Mouse (Mus musculus) adrenal gland, postnatal 4 days (tissue): ENCODE data around the gene Atp8b3. TPM values are rescaled to one million over a fixed set of nuclear protein-coding genes. Genes with fewer than 3 reads are reported as not detected.

ENCODE experiments used
- DNase-seq, 2 experiments: peaks; one replicate each; pipeline ENCODE4 v3.0.0; 2021 to 2022; ENCODE audit warnings: low spot score in 2 of 2, mixed read lengths in 2 of 2
- total RNA-seq, 2 experiments: library from RNA; stranded (reverse); gene quantifications; 2 replicates each; pipeline ENCODE4 v1.2.3; 2021

Gene Atp8b3
- total RNA-seq, 2 experiments from 2014 or later, result 0.50 to 0.82 TPM

GRCm38 (mm10) chr10:80569664-80570066 is 30.7 kb upstream of the Atp8b3 start:
- no peak for DNase-seq

DNA sequence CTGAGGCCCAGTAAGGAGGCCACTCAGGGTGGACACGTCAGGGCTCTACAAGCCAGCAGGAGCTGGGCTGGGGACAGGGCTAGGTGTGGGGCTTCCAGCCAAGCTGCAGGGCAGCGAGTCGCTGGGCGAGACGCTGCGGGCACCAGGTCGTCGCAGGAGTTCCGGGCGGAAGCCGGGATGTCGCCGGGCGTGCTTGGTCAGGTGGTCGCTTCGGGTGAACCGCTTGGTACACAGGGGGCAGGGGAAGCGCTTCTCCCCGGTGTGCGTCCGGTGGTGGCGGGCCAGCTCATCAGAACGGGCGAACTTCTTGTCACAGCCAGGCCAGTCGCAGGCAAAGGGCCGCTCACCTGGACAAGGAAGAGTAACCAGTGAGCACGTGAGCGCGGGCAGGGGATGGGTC is 30.0 kb upstream of the Atp8b3 start:
- no peak for DNase-seq

DNA sequence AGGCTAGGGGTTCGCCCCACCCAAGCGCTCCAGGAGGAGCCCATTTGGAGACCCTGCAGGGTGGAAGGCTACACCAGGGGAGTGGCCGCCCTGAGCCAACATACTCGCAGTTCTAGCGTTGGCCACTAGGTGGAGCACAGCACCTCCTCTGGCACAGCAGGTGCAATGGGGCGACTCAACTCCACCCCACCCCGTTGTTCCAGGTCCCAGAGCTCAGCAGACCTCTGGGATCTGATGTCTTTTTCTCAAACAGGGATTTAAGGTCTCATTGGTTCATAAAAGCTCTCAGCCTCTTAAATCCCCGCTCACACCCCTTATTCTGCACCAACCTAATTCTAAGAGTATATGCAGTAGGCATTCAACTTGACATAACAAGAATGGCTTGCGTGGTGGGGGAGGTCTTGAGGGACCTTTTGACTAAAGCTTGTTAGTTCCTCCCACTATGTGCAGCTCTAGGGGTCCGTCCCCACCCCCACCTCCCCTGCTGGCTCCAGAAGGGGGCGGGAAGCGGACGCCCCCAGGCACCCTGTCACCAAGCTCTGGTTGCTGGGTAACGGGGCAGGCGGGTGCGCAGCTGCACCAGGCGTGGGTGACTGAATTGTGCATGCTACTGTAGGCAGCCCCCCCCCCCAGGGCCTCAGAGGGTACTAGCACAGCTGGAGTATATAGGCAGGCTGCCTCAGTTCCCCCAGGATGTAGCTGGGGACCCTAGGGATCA is 27.6 kb upstream of the Atp8b3 start:
- DNase-seq, result peak; percentile 71 to 78

DNA sequence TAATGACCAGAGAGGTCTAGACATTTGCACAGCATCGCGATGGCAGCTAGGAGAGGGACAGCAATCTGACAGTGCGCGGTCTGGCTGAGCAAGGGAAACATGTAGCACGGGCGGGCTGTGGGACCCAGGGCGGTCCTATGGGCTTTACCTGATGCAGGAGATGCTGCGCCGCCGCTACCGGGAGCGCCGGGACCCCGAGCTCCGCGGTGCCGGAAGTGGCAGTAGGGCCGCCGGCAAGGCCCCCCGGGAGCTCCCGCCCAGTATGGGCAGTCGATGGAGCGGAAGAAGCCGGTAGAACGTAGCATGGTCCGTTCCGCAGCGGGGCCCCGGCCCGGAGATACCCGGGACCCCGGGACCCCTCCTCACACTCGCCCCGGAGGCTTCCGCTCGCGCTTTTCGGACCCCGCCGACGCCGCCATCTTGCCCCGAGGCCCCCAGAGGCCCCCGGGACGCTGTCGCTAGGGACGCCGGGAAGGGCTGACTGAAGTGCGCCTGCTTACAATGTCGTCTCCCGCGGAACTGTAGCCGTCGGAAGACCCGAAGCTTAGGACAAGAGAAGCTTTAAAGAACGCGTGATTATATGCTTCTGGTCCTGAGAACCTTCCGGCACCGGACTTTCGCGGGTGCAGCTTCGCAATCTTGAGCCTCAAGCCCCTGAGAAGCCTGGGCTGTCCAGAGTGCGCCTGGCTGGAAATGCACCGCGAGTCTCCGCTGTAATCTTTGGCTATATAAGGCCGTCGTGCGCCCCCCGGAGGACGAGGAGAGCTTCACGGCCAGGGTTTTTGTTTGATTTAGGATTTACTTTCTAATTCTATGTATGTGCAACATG is 22.4 kb upstream of the Atp8b3 start, which contains the start of gene Rexo1:
Gene Rexo1, minus strand, starts transcription at position 445 of the 829 bp plus-strand sequence.
- peak; percentile 69 to 90 for DNase-seq

DNA sequence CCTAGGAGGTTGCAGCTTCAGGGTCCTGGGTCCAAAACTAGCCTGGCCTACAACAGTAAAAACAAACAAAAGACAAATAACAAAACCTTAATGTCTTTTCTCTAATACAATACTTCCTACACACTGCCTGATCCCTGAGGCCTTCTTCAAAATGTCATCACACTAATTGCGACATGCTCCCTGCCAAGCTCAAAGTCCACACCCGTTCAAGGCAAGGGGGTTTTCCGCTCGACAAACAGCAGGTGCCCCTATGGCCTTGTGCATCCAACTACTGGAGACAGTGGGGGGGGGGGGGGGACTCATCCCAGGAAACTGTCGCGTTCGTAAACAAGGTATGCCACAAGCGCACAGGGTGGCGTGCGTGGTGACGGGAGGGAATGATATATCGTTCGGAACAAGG is 21.7 kb upstream of the Atp8b3 start:
- DNase-seq, result no peak

GRCm38 (mm10) chr10:80559431-80559830 is 20.5 kb upstream of the Atp8b3 start:
- DNase-seq, result no peak

GRCm38 (mm10) chr10:80557346-80557965 is 18.5 kb upstream of the Atp8b3 start:
- peak; percentile 78 to 88 for DNase-seq

GRCm38 (mm10) chr10:80553997-80554396 is 15.1 kb upstream of the Atp8b3 start:
- DNase-seq, result no peak

DNA sequence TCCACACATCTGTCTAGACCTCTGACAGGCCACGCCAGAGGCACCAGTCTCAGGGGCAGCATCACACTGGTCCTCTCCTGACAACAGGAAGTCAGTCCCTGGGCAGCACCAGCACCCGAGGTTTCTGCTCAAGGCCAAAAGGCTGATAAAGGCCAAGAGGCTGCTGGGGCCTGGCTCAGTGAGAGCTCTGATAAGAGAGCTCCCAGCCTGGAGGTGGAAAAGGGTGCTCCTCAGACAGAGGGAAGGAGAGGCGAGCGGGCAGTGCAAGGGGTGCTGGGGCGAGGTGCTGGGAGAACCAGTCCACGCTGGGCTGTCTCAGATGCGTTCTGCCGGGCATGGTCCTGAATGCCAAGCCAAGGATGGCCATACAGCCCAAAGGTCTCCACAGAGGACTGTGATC is 14.7 kb upstream of the Atp8b3 start:
- DNase-seq, result no peak

DNA sequence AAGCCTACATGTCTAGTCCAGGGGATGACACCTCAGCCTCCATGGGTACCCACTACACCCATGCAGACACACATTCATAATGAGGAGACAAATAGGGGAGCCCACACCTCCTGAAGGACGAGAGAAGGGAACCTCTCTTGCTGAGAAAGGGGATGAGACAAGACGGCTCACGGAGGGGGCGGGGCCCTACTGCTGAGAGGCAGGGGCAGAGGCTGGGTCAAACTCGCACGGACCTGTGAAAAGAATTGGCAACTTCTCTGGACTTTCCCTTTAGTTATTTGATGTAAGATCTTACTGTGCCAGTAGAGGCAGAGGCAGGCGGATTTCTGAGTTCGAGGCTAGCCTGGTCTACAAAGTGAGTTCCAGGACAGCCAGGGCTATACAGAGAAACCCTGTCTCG is 13.4 kb upstream of the Atp8b3 start:
- DNase-seq, result no peak

DNA sequence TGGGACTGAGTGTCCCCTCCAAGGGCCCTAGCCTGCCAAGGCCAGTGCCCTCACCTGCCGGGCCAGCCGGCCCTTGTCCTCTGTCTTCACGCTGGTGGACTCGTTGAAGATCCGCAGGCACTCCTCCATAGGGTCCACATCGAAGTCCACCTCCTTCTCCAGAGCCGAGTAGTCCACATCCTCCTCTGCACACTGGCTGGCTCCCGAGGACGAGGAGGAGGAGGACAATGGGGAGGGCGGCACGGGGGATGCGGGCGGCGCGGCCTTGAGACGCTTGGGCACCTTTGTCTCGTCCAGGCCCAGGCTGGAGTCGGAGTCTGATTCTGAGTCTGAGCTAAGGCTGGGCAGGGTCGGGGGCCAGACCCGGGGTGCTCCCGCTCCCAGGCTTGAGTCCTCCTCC is 10.4 kb upstream of the Atp8b3 start:
- DNase-seq, result no peak

DNA sequence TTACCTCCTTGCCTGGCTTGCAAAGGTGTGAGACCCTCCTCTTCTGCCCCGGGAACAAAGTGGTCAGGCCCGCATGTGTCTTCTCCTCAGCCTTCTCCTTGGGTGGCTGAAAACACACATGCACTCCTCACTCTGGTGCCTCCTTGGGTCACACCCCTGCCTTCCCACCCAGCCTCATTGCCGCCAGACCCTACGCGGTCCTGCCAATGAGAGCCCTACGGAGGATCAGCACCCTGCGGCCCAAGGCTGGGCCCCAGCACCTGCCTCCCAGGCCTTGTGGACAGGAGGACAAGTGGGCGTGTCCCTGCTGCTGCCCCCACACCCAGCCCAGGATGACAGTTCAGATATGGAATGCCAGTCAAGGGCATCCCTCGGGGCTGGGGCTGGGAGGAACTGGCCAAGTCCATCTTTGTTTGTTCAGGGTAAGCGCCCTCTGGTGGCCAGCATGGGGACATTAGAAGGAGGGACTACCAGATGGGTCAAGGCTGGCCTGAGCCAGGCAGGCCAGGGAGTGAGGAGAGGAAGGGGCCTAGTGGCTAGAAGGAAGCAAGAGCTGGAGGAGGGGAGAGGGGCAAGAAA is 9.6 kb upstream of the Atp8b3 start:
- DNase-seq, result peak; percentile 60 to 77

DNA sequence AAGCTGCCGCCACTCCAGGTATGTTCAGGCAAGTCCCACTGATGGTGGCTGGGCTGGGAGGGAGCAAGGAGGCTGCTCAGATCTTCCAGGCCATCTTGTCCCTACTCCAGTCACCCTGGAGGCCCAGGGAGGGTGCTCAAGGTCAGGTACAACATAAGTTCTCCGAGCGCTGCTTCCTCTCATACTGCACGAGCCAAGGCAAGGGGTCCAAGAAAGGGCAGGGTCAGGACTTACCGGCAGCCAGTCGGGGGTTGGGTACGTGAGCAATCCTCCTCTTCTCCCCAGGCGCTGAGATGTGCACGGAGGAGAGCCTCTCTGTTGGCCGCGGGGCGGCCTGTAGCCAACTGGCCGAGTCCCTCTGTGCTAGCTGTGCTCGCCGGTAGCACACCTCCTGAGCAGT is 8.6 kb upstream of the Atp8b3 start:
- DNase-seq, result no peak

- no peak for DNase-seq
Measured at GRCm38 (mm10) chr10:80546945-80547344, 8.0 kb upstream of the Atp8b3 start.

DNA sequence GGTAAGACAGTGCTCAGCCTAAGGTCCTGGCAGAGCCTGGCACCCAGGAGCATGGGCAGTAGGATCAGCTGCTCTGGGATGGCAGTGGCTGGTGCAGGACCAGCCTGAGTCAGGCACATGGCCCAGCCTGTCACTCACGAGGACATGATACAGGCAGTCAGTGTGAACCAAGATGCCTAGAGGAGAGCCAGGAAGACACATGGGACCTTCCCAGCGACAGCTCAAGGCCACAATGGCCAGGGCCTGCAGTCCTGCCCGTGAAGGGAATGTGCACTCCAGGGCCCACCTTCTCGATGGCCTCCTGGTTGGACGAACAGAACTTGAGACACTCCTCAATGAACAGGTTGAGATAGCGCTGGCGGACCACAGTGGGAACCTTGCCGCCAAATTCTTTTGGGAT is 6.7 kb upstream of the Atp8b3 start:
- no peak for DNase-seq

- DNase-seq, result no peak
Measured at GRCm38 (mm10) chr10:80543873-80544272, 4.9 kb upstream of the Atp8b3 start.

- DNase-seq, result no peak
Measured at GRCm38 (mm10) chr10:80539493-80539892, 569 bp upstream of the Atp8b3 start.

DNA sequence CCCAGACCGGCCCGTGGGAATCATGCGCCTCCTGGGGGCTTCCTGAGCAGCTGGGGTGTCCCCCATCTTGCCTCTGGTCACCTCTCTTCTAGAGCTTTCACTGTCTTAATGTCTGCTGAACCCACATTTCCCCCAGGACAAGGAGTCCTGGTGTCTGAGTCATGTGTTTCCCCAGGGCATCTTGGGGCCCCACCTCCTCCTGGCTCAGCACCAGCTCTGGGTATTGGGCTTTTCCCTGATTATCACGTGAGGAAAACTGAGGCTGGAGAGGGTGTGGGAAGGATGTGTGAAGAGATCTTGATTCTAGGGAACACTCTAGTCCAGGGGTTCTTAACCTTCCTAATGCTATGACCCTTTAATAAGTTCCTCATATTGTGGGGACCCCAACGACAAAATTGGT is 744 bp downstream of the Atp8b3 start:
- no peak for DNase-seq

DNA sequence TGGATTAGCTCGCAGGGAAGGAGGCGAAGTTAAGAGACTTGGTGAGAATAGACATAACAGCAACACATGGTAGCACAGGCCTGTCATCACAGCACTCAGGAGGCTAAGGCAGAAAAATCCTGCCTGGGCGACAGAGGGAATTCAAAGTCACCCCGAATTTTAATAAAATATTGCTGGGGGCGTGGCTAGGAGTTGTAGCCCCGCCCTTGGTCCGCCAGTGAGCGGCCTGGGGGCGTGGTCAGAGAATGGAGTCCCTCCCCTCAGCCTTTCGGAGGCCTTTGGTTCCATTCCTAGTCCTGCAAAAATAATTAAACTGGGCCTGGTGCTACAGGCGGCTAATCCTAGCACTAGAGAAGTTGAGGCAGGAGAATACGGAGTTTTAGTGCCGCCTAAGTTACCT is 3.2 kb downstream of the Atp8b3 start:
- DNase-seq, result no peak

- DNase-seq, result no peak
Measured at GRCm38 (mm10) chr10:80535071-80535470, 3.9 kb downstream of the Atp8b3 start.

- DNase-seq, result no peak
Measured at GRCm38 (mm10) chr10:80533704-80534103, 5.2 kb downstream of the Atp8b3 start.

DNA sequence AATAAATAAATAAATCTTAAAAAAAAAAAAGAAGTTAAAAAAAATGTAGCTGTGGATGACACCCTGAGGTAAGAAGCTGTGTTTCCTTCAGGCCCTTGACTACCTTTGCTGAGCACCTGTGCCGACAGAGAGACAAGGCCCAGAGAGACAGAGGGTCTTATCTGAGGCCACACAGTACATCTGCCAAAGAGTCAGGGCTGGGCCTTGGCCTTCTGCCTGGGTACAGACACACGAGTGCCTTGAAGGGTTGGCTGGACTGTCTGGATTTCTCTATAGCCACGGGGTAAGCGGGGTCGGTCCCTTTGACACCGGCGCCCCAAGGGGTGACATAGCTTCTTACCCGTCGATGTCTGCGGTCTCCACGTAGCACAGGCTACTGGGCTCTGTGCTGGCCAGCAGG is 6.1 kb downstream of the Atp8b3 start:
- DNase-seq, result no peak
